Mouse (Mus musculus): ENCODE measurements around the gene Muc13. TPM values are rescaled to one million over a fixed set of nuclear protein-coding genes. Genes with fewer than 3 reads are reported as not detected.

Muc13 gene
- polyA plus RNA-seq, 1 experiment from 2014 or later, result not detected

- no peak for DNase-seq (ENCODE audit: low read depth, low spot score)
- ChIA-PET CTCF (no interaction called here), POLR2A (interaction anchor here (0.6 to 1.7 kb wide), 2 partner anchors 34 to 1512 kb away, joined by 6 read pairs; no protein-coding TSS in a partner anchor)
- no peaks in the 10 kb centered on the region for H3K27me3 ChIP-seq
- in situ Hi-C loops (cut with MboI; ENCODE audit: low pct_unique_long_range_greater_than_20kb), result no loop called here
- ATAC-seq, result peak; percentile 22
- no peak for TF ChIP-seq CTCF (IDR thresholded peaks at IDR 0.05)
These were observed 42.8 kb downstream of the Muc13 start for GRCm38 (mm10) chr16:33836676-33837075.

DNA sequence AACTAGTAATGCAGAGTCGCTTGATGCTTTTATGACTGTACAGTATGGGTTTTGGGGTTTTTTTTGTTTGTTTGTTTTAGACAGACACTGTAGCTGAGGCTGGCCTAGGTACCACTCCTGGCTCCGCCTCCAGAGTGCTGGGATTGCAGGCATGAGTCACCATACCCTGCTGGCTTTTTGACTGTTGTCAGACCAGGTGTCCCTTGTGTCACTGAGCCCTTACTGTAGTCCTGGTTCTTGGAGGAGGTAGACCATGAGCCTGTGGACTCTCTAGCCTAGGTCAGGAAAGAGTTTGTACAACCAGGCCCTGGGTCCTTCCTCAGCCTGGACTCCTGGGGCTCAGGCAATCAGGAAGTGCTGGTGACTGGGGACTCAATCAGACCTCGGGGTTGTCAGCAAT lies 43.4 kb downstream of the Muc13 start:
- ChIA-PET POLR2A (interaction anchor here (0.7 to 1.7 kb wide), 2 partner anchors 34 to 46 kb away, joined by 6 to 7 read pairs; no protein-coding TSS in a partner anchor), CTCF (interaction anchor here (1.0 kb wide), 1 partner anchor 17 kb away, joined by 3 read pairs; no protein-coding TSS in a partner anchor)
- DNase-seq (ENCODE audit: low read depth, low spot score) (no peak), ATAC-seq (no peak)
- in situ Hi-C loops (cut with MboI; ENCODE audit: low pct_unique_long_range_greater_than_20kb), result no loop called here
- no peaks in the 10 kb centered on the region for H3K27me3 ChIP-seq
- no peak for TF ChIP-seq CTCF (IDR thresholded peaks at IDR 0.05)

- in situ Hi-C loops (cut with MboI; ENCODE audit: low pct_unique_long_range_greater_than_20kb), result no loop called here
- no peak for TF ChIP-seq CTCF (IDR thresholded peaks at IDR 0.05)
- POLR2A ChIA-PET, result no interaction called here
- no peaks in the 10 kb centered on the region for H3K27me3 ChIP-seq
- DNase-seq (ENCODE audit: low read depth, low spot score) (no peak), ATAC-seq (no peak)
- CTCF ChIA-PET, result interaction anchor here (0.8 to 1.2 kb wide), 3 partner anchors 13 to 110 kb away, joined by 3 to 5 read pairs (median 4); no protein-coding TSS in a partner anchor
These were observed 46.8 kb downstream of the Muc13 start for GRCm38 (mm10) chr16:33840616-33841015.

GRCm38 (mm10) chr16:33842081-33842880 lies 48.4 kb downstream of the Muc13 start:
- no peak for DNase-seq (ENCODE audit: low read depth, low spot score)
- TF ChIP-seq CTCF (IDR thresholded peaks at IDR 0.05), result no peak
- in situ Hi-C loops (cut with MboI; ENCODE audit: low pct_unique_long_range_greater_than_20kb), result no loop called here
- CTCF ChIA-PET, result no interaction called here
- ATAC-seq, result no peak
- POLR2A ChIA-PET, result interaction anchor here (1.1 kb wide), 1 partner anchor 10 kb away, joined by 4 read pairs; no protein-coding TSS in a partner anchor
- no peaks in the 10 kb centered on the region for H3K27me3 ChIP-seq

DNA sequence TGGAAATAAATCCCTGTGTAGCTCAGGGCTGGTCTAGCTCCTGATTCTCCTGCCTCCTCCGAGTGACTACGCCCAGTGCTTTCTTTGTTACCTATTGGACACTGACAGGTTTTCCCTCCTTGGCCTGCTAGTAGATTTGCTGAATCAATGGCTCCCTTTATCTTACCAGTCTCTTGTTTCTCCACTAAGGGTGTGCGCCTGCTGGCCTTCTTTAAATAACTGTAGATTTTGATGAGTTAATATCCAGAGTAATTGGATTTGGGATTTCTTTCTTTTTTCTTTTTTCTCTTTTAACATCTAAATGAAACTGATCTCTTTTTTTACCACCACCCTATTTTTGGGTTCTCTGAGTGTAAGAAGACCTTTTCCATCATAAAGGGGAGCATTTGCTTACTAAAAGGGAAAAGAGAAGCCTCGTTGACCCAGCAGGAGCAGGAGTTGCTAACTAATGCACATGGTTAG lies 50.3 kb downstream of the Muc13 start:
- in situ Hi-C loops (cut with MboI; ENCODE audit: low pct_unique_long_range_greater_than_20kb), result no loop called here
- DNase-seq (ENCODE audit: low read depth, low spot score), result no peak
- CTCF ChIA-PET, result no interaction called here
- no peak for TF ChIP-seq CTCF (IDR thresholded peaks at IDR 0.05)
- POLR2A ChIA-PET, result no interaction called here
- H3K27me3 ChIP-seq, result no peaks in the 10 kb centered on the region
- no peak for ATAC-seq

DNA sequence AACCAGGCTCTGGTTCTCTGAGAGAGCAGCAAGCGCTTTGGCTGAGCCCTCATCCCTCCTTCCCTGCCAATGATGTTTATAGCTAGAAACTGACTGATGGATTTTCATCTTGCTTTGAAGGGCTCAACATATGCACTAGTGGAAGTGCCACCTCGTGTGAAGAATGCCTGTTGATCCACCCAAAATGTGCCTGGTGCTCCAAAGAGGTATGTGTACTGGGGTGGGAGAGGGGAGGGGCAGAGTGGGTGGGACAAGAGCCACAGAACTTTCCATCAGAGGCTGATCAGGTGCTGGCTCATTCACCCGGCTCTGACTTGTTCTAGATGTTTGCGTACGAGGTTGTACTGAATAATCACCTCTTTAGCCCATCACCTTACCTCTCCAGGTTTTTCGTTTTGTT lies 51.0 kb downstream of the Muc13 start:
- in situ Hi-C loops (cut with MboI; ENCODE audit: low pct_unique_long_range_greater_than_20kb), result no loop called here
- ChIA-PET CTCF (no interaction called here), POLR2A (no interaction called here)
- DNase-seq (ENCODE audit: low read depth, low spot score), result no peak
- no peak for TF ChIP-seq CTCF (IDR thresholded peaks at IDR 0.05)
- no peaks in the 10 kb centered on the region for H3K27me3 ChIP-seq
- no peak for ATAC-seq

- TF ChIP-seq CTCF (IDR thresholded peaks at IDR 0.05), result no peak
- CTCF ChIA-PET, result interaction anchor here (1.3 kb wide), 1 partner anchor 12 kb away, joined by 5 read pairs; no protein-coding TSS in a partner anchor
- POLR2A ChIA-PET, result no interaction called here
- DNase-seq (ENCODE audit: low read depth, low spot score) (no peak), ATAC-seq (no peak)
- in situ Hi-C loops (cut with MboI; ENCODE audit: low pct_unique_long_range_greater_than_20kb), result loop anchor here (25.0 kb wide), 1 partner anchor 709 kb away; the partner anchor contains the start of gene Kalrn
- H3K27me3 ChIP-seq, result no peaks in the 10 kb centered on the region
These were observed 59.4 kb downstream of the Muc13 start for GRCm38 (mm10) chr16:33853271-33853670.

DNA sequence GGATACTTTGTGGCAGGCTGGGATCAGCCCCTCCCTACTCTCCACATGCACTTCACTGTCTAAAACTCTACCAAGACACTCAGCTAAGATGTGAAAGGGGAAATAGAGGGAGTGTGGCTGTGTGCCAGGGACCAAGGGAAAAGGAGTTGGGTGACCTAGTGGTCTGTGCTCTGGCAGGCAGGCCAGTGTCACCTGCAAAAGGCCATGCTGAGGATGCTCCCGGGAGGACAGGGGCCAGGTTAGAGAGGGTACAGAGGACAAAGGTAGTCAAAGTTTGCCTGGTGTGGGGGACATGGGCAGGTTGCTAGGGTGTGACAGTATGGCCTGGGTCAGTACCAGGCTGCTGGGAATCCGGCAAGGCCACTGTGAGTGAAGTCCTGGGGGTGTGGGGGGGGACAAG lies 64.9 kb downstream of the Muc13 start:
- ChIA-PET POLR2A (interaction anchor here (1.0 kb wide), 1 partner anchor 30 kb away, joined by 3 read pairs; no protein-coding TSS in a partner anchor), CTCF (no interaction called here)
- H3K27me3 ChIP-seq, result no peaks in the 10 kb centered on the region
- TF ChIP-seq CTCF (IDR thresholded peaks at IDR 0.05), result no peak
- in situ Hi-C loops (cut with MboI; ENCODE audit: low pct_unique_long_range_greater_than_20kb), result loop anchor here (25.0 kb wide), 1 partner anchor 704 kb away; the partner anchor contains the start of gene Kalrn
- DNase-seq (ENCODE audit: low read depth, low spot score), result no peak
- no peak for ATAC-seq

DNA sequence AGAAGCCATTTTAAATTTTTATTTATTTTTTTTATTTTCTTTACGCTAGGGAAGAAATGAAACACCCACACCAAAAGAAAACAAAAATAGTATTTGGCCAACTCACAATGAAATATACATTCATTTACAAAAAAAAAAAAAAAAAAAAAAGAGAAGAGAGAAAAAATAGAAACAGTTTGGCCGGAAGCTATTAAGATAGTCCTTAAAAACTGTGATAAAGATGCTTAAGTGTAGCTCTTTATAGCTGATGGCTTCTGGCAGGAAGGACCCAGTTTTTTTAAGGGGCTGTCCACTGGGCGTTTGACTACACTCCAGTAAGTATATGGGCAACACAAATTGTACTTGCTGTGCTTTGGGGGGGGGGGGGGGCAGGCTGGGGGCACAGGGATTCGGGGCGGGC lies 65.5 kb downstream of the Muc13 start:
- ChIA-PET POLR2A (interaction anchor here (1.0 kb wide), 1 partner anchor 29 kb away, joined by 3 read pairs; no protein-coding TSS in a partner anchor), CTCF (no interaction called here)
- no peak for DNase-seq (ENCODE audit: low read depth, low spot score)
- H3K27me3 ChIP-seq, result no peaks in the 10 kb centered on the region
- ATAC-seq, result no peak
- TF ChIP-seq CTCF (IDR thresholded peaks at IDR 0.05), result no peak
- in situ Hi-C loops (cut with MboI; ENCODE audit: low pct_unique_long_range_greater_than_20kb), result loop anchor here (25.0 kb wide), 1 partner anchor 703 kb away; the partner anchor contains the start of gene Kalrn

DNA sequence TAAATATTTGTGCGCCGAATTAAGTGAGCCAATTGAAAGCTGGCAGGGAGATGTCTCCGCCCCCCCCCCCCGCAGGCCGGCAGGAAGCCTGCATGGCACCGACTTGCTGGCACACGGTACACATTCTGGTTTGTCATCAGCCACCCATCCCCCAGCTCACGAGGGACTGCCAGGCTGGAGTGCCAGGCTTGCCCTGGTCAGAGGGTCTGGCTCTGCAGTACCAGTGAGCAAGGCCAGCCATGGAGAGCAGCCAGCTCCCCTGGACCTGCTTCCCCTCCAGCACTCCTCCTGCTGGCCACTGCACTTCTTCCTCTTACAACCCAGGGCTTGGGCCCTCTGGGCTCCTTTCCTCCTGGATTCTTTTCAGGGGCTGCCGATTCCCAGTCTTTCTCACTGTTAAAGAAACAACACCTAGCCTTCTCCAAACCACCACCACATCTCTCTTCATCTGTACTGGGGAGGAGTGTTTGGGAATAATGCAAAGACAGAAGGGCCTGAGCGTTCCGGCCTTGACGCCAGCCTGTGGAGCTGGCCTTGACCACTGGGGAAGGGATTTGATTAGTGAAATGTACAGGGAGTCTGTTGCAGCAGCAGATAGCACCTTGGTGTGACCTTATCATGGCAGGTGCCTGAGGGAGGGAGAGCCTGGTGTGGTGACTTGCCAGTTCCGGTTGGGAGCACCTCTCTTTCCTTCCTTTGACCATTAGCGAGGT lies 66.3 kb downstream of the Muc13 start:
- in situ Hi-C loops (cut with MboI; ENCODE audit: low pct_unique_long_range_greater_than_20kb), result loop anchor here (25.0 kb wide), 1 partner anchor 702 kb away; the partner anchor contains the start of gene Kalrn
- no peak for DNase-seq (ENCODE audit: low read depth, low spot score)
- ChIA-PET POLR2A (interaction anchor here (1.0 kb wide), 1 partner anchor 28 kb away, joined by 3 read pairs; no protein-coding TSS in a partner anchor), CTCF (interaction anchor here (0.6 kb wide), 1 partner anchor 38 kb away, joined by 3 read pairs; no protein-coding TSS in a partner anchor)
- peak; percentile 58 for TF ChIP-seq CTCF (IDR thresholded peaks at IDR 0.05)
- ATAC-seq, result peak; percentile 78
- no peaks in the 10 kb centered on the region for H3K27me3 ChIP-seq

All from Patski (cell line).